Mouse (Mus musculus): ENCODE data around the gene Chrnb1.
A peak's percentile ranks its signal among the peaks of the same experiment; 100 is the strongest.

Gene Chrnb1

DNA sequence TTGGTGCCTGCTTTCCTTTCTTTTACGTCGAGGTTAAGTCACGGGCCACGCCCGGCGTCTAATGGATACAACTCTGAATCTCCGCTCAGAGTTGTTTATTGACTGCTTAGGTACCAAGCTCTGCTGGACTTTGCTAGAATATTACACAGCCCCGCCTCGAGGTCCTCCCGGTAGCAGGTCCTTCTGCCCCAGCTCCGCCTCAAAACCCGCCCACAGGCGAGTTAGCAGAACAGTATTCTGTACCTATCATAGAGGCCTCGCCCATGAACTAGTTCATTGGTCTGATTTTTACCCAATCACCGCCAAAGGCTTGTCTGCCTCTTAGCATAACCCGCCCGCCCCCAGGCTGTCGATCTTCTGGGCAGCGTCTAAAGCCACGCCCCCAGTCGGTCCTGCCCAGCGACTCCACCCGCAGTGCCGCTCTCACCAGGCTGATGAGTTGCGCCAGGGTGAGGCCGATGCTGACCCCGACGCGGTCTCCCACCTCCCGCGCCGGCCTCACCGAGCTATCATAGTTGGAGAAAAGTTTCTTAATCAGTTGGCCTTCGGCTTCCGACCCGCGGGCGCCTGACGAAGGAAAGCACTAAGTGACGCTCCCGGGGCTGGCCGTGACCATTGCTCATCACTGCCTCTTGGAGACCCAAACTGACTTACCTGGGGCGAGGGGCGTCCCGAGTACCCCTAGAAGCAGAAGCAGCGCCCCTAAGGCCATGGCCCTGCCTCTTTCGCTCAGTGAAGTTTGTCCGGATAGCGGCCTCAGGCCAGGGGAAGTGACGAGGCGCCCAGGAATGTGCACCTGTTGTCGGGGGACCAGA lies at the start of gene Chrnb1:
Gene Chrnb1 (minus strand): TSS at position 776 of the 815 bp plus-strand sequence.
- DNase-seq (ENCODE audit: low spot score): peak; percentile 93

DNA sequence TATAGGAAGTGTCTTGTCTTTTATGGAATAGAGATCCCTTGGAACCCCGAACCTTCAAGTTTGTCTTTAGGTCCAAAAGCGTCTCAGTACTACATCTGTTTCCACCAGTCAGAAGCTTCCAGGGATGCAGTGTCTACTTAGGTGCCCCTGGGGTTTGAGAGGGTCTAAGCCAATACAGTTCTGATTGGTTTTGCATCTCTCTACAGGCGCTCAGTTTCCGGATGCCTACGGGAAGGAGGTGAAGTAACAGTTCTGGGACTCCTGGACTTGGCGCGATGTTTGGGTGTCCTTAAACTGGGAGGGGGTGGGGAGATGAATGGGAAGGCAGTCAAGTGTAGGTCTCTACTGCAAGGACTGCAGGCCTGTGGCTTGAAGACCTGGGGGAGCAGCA lies 43.0 kb upstream of the Chrnb1 start:
- no peak for DNase-seq (ENCODE audit: low spot score)

DNA sequence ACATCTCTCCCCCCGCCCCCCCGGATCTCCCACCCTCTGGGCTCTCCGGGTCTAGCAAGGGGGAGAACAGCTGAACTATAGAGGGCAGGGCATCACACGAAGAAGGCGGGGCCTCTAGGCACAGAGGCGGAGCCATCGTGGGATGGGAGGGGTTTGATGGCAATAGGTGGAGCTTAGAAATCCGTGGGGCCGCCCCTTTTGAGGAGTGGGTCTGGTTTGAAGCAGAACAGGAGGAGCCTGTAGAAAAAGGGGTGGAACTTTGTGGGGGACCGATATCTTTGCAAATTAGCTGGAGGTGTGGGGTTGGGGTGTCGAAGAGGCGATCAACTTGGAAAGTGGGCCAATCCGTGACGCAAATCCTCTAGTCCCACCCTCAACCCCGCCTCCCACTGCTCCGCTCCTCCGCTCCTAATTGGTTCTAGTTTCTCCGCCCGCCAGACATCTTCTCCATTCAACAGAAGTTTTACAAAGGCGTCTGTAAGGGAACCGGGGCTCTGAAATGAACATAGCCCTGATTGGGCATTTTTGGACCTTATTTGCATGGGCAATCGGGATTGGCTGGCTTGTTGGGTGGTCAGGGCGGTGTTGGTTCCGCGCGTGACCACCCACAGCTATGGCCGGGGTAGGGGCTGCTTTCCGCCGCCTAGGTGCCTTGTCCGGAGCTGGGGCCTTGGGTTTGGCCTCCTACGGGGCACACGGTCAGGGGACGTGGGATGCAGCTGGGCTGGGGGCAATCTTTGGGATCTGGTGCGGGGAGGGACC lies 42.4 kb upstream of the Chrnb1 start, which contains the start of gene Tmem256:
Gene Tmem256 (plus strand): TSS at position 563 of the 762 bp plus-strand sequence.
- peak; percentile 99 for DNase-seq (ENCODE audit: low spot score)

DNA sequence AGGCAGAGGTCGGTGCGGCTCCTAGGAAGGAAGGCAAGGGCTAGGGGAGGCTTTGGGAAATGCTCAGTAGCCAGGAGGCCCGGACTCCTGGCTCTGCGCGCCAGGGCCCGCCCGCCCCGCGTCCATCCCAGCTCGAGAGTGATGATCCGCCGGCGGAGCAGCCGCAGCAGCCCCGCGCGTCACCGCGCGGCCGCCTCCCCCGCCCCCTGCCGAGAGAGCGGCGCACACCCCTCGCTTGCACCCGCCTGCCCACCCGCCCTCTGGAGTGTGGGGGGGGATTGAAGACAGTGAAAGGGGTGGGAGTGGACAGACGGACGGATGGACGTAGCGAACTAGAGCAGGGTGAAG lies 41.8 kb upstream of the Chrnb1 start, which contains the start of gene Nlgn2:
Gene Nlgn2 (minus strand): TSS at position 181 of the 348 bp plus-strand sequence.
- no peak for DNase-seq (ENCODE audit: low spot score)

DNA sequence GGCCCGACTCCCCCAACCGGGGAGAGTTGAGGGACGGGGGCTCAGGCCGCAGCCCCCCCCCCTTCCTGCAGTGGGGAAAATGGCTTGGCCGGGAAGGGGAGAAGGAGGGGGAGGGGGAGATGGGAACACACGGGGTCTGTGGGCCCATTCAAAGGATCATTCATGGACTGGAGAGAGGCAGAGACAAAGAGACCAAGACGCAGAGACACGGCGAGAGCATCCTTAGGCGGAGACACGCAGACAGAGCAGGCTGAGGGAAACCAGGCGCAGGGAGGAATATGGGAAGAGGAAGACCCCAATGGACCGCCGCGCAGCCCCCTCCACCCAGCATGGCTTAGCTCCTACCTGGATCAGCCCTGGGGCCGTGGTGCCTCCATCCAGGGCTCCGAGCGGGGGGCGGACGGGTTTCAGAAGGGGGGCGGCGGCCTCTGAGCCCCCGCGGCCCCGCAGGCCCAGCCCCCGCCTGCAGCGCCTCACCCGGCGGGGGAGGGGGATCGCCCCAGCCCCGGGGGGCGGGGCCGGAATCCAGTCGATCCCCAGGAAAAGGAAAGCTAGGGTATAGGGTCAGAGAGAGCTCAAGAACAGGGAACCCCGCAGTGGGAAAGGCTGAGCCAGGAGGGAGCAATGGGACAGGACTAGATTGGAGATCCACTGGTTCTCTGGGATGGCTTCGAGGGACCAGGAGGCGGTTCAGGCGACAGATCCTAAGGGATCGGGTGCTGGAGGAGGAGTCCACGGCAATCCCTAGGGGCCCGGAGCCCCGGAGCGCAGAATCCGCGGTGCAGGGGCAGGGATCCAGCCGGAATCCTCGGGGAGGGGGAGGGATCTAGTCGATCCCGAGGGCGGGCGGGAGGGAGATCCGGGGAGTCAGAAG lies 41.2 kb upstream of the Chrnb1 start:
- peak; percentile 13 for DNase-seq (ENCODE audit: low spot score)

DNA sequence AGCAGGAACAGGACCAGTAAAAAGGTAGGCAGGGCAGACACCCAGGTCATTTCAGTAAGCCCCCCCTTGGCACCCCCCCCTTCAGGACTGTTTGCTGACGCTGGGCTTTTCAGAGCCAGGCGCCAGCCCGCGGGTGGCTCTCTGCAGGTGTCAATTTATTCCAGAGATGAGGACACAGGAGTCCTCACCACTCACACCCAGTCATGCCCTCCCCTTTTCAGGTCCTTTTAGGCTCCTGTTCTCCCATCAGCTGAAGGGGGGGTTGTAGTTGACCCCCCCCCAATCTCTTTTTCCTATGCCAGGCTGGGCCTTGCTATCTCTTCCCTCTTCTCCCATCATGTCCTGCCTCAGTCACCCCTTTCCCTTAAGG lies 40.2 kb upstream of the Chrnb1 start:
- no peak for DNase-seq (ENCODE audit: low spot score)

DNA sequence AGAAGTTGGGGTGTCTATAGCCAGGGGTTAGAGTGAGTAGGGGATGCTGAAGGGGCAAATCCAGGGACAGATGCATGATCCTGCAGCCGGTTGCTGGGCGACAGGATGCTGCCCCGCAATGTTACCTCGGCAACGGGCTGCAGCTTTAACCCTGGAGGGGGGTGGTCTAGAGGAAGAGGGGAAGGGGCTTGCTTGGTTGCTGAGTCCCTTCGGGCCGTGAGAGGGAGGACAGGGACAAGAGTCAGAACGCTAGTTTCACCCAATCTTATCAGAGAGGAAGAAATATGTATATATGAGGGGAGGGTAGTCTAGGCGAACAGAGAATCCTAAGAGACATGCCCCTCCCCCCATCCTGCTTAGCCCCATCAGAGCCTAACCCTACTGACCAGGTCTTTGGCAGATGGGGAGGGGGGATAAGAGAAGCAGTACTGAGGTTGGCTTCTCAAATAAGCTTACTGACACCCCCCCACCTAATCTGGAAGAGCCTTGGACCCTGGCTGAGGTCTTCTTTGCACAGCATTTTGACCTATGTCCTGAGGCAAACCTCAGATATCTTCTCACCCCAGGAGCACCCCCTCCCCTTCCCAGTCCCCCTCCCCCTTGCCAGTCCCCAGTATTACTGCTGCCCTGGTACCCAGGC lies 39.7 kb upstream of the Chrnb1 start:
- no peak for DNase-seq (ENCODE audit: low spot score)

DNA sequence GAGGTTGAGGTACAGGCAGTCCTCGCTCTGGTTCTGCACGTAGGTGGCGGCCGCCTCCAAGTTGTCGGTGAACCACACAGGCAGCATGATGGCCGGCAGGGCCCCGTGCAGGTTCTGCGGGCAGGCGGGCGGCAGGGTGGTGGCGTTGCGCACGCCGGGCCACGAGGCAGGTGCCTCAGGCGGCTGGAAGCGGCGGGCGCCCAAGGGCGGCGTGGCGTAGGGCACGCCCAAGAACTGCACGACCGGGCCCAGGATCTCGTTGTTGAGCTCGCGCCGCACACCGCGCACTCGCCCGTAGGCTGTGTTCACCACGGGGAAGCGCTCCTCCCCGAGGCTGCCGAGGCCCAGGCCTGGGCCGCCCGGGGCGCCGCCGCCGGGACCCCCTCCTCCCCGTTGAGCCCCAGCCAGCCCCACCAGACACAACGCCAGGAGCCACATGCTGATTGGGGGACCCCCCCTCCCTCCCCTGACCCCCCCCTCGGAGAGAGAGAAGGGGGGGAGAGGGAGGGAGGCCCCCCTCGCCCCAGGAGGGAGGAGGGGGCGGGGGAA lies 38.3 kb upstream of the Chrnb1 start:
- peak; percentile 22 for DNase-seq (ENCODE audit: low spot score)

DNA sequence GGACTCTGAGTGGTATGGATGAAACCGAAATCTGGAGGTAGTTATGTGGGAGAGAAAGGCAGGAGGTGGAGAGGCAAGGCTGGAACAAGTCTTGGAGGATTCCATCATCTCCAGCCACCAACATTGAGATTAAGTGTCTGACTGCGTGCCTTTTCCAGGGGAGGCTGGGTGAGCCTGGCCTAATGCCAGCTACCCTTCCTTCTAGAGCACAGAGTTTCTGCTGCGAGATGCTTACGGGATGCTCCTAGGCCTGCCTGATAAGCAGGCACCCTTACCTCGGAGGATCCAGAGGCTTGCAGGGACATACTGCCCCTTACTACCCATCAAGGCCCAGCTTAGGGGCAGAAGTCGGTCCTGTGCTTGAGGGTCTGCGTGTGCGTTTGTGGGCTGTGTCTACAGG lies 37.8 kb upstream of the Chrnb1 start:
- no peak for DNase-seq (ENCODE audit: low spot score)

DNA sequence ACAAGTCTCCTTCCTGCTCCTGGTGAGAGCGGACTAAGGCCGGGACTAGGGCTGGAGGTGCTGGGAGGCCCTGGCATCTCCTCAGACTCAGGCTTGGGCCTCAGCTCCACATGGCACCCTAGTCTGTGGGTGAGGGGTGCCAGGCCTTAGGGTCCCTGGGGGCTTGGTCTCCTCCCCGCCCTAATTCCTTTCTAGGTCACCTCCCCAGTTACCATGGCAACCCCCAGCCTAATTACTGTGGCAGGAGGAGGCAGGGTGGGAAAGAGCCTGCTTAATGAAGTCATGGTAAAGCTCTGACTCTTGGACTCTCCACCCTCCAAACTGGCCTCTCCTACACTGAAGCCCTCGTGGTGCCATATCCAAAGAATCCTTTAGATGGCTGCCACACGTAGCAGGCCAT lies 33.1 kb upstream of the Chrnb1 start:
- no peak for DNase-seq (ENCODE audit: low spot score)

DNA sequence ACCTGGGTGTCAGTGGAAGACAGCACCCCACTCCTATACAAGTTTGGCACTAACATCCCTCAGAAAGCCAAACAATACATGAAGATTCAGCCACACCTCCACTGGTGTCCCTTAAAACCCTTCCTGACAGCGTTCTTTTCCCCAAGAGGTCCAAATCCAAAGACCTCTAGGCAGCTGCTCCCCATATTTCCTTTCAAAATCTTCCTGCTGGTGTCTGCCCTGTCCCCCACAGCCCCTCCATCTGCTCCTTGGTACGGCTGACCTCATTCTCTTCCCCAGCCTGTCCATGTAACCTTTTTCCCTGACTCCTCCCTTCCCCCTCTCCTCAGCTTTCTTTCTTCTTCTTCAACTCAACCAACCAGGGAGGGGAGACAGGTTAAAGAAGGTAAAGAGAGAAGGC lies 27.7 kb upstream of the Chrnb1 start:
- DNase-seq (ENCODE audit: low spot score): no peak

DNA sequence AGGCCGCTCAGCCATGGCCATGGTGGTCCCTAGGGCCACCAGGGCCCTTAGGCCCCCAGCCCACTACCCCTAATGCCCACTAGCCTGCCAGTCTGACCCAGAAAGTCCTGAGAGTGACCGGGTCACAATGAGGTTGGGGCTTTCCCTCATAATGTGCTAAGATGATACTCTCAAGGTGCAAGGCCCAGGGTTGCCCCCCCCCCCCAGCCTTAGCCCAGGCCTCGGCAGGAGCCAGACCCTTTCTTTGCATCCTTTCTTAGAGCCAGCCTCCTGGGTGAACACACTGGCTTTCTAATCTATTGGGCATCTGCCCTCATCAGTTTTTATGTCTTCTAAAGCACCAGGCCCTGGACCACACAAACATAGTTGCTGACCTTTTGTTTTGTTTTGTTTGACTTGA lies 26.3 kb upstream of the Chrnb1 start, which contains the start of gene Spem1:
Gene Spem1 (minus strand): TSS at position 101 of the 400 bp plus-strand sequence.
- no peak for DNase-seq (ENCODE audit: low spot score)

DNA sequence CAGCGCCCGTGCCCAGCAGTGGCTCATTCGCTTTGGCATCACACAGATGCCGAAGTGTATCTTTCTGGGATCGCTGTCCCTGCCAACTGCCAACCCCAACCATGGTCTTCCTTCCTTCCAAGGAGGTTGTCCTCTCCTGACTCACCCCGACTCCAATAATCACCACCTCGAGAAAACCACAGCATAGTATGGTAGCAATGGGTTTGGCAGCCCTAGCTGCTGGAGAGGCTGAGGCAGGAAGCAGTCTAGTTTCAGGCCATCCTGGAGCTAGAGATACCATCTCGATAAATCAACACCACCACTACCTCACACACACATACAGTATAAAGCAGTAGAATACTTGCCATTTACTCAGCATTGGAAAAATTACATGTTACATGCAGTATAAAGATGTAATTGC lies 23.1 kb upstream of the Chrnb1 start:
- no peak for DNase-seq (ENCODE audit: low spot score)

DNA sequence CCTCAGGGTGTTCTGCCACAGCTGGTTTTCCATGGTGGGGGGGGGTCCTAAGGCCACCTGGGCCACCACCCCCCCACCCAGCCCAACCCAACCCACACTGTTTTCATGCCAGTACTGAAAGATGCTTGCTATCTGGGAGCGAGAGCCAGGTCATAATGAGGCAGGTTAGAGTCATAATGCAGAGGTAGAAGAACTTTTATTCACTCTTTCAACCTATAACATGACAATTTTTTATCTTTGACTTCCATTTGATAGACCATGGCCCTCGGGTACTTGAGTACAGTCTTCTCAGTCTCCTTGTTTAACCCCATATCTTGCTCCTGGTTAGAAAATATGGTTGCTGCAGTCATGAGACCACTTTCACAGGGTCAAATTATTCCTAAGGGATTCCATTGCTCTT lies 22.6 kb upstream of the Chrnb1 start, which contains the start of gene Spem2:
Gene Spem2 (minus strand): TSS at position 101 of the 400 bp plus-strand sequence.
- DNase-seq (ENCODE audit: low spot score): no peak

DNA sequence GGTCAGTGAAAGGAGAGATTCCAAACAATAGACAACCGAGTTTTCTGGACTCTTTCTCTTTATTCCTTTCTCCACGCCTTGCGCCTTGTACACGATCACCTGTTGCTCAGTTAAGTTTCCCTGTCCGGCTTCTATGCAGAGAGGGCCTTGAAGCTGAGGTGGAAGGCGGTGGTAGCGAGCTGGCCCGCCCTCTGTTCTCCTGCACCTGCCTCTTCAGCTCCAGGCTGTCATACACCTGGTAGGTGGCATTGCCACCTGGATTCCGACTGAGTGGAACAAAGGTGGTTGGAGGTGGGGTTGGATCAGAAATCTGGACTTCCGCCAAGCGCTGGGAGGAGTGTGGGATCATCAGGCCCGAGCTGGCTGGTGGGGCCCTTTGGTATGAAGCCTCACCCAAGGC lies 20.8 kb upstream of the Chrnb1 start:
- DNase-seq (ENCODE audit: low spot score): no peak

DNA sequence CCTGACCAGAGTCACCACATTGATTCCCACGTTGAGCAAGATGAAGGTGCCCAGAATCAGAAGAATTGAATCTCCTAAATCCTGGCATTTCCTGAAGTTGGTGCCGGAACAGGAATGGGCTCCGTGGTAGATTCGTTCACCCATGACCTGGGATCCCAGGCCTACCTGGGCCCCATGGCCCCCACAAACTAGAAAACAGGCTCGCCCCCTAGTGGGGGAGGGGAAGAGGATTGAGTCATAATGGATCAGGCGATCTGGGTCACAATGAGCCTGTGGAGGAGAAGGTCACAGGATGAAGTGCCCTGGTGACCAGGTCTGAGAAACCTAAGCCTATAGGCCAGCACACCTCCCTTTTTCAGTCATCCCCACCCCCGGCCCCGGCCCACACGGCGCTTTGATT lies 19.4 kb upstream of the Chrnb1 start, which contains the start of gene Gm39566:
Gene Gm39566 (minus strand): TSS at position 144 of the 400 bp plus-strand sequence.
- no peak for DNase-seq (ENCODE audit: low spot score)

DNA sequence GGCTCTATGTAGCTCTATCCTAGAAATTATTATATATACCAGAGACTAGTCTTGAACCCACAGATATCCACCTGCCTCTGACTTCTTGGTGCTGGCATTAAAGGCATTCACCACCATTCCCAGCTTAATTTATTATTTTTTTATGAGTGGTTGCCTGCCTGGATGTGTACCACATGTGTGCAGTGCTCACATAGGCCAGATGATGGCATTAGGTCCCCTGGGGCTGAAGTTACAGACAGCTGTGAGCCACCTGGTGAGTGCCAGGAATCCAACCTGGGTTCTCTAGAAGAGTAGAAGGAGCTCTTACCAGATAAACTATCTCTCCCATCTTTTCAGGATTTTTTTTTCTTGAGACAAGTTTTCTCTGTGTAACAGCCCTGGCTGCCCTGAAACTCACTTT lies 14.5 kb upstream of the Chrnb1 start:
- no peak for DNase-seq (ENCODE audit: low spot score)

DNA sequence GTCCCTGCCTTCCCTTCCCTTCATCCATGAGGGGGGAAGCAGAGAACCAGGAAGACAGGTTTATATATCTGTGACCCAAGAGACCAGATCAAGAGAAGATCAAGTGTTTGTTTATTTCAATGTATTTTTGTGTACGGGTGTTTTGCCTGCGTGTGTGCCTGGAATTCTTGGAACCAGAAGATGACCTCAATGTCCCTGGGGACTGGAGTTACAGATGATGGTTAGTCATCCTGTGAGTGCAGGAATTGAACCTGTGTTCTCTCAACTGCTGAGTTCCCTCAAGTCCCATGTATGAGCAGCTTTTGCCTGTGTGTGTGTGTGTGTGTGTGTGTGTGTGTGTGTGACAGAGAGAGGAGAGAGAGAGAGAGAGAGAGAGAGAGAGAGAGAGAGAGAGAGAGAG lies 11.9 kb upstream of the Chrnb1 start:
- no peak for DNase-seq (ENCODE audit: low spot score)

DNA sequence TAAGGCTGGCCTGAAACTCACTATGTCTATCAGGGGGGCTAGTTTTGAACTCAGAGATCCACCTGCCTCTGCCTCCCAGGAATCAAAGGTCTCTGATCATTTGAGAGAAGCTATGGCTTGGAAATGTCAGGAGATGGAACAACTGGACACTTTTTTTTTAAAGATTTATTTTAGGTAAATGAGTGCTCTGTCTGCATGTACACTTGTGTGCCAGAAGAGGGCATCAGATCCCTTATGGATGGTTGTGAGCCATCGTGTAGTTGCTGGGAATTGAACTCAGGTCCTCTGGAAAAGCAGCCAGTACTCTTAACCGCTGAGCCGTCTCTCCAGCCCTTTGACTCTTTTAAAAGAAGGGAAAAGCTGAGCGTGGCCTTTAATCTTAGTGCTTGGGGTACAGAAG lies 10.6 kb upstream of the Chrnb1 start:
- DNase-seq (ENCODE audit: low spot score): no peak

DNA sequence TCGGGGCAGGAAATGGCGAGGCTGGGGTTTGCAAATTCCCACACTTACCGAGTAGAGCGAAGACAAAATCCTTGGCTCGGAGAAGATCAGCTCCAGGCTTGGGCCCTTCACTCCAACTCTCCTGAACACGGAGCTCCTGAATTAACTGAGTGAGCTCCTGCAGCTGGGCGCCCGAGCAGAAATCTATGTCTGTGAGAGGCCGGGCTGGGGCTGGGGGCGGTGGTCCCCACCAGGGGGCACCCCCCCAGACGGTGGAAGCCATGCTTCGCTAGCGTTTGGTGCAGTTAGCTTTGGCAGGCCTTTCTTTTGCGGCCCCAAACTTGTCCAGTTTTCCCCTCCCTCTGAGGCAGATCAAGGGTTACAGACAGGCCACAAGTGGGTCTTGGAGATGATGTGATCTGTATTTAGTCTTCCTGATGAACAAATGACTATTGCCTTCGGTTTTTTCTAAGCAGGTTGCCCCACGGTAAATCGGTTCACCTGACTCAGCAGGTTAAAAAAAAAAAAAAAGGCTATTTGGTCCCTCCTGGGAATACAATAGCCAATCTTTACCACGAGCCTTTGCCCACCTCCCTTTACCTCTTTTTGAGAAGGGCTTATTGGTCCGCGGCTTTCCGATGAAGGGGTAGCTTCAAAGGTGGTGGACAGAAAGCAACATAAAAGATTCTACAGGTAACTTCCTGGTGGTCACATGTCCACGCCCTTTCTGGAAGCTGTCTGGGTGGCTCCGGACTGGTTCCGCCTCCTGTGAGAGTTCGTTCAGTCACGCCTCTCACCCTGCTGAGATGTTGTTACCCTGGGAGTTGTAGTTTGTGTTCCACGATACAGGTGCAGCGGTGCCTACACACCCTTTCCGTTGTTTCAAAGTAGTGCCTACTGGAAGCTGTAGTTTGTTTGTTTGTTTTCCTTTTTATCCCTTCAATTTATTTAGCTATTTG lies 9.5 kb upstream of the Chrnb1 start, which contains the start of gene Tmem102:
Gene Tmem102 (minus strand): TSS at position 653 of the 938 bp plus-strand sequence.
- DNase-seq (ENCODE audit: low spot score): peak; percentile 63

Data from yolk sac, embryonic 10.5 days (tissue).